Mouse (Mus musculus) limb, embryonic 10.5 days (tissue): ENCODE results near the gene Ddx39b. TPM values are rescaled to one million over a fixed set of nuclear protein-coding genes. Genes with fewer than 3 reads are reported as not detected.
"Not testable (repeated sequence)": the region's sequence is repeated elsewhere in the genome, so short reads cannot be mapped to it uniquely, and the experiment has no call there.

Source experiments
- DNase-seq: peaks from one replicate; pipeline ENCODE4 v3.0.0-alpha.2; 2017; ENCODE audit warnings: low spot score
- H3K27ac ChIP-seq: fragments of 300-500 bp; sonication (generic); 2 replicates; pipeline ENCODE4 v1.5.1; 2016; ENCODE audit warnings: mild to moderate bottlenecking
- H3K27me3 ChIP-seq: fragments of 300-500 bp; sonication (generic); 2 replicates; pipeline ENCODE4 v1.6.1; 2016; ENCODE audit warnings: low read depth, mild to moderate bottlenecking; ENCODE audit not compliant: poor library complexity, severe bottlenecking
- H3K36me3 ChIP-seq: fragments of 300-500 bp; sonication (generic); 2 replicates; pipeline ENCODE4 v1.6.1; 2016; ENCODE audit warnings: mild to moderate bottlenecking, moderate library complexity
- H3K4me1 ChIP-seq: fragments of 300-500 bp; sonication (generic); 2 replicates; pipeline ENCODE4 v1.6.1; 2016
- H3K4me3 ChIP-seq: fragments of 300-500 bp; sonication (generic); 2 replicates; pipeline ENCODE4 v1.5.1; 2016; ENCODE audit warnings: mild to moderate bottlenecking, moderate library complexity
- H3K9me3 ChIP-seq: fragments of 300-500 bp; sonication (generic); replicated peaks from 2 replicates; pipeline ENCODE4 v1.6.1; 2016; ENCODE audit warnings: mild to moderate bottlenecking
- WGBS: fragments of 180-500 bp; shearing (Covaris S2); methylation state at CpG from one replicate; pipeline ENCODE4 v1.1.7; 2016; 5-methylcytosine and 5-hydroxymethylcytosine counted together
- polyA plus RNA-seq: library from polyadenylated mRNA; unstranded; fragments of >200 nt; fragmentation: Nextera tagmentation; extraction: Ambion mirVana; gene quantifications from 2 replicates; pipeline ENCODE4 v1.2.1, GENCODE M21; 2016

The Ddx39b gene
- polyA plus RNA-seq, 1 experiment from 2014 or later, result 749 TPM

- Histone ChIP-seq H3K9me3 (no peaks in the 10 kb centered on the region), H3K4me1 (peaks cover 16% of the 10 kb centered on the region), H3K27ac (peak overlapping the region; percentile 38), H3K4me3 (peak overlapping the region; percentile 71), H3K36me3 (no peaks in the 10 kb centered on the region), H3K27me3 (peaks cover 71% of the 10 kb centered on the region)
- WGBS, result 1% methylated on average over 31 of the region's 31 CpGs
- DNase-seq, result peak; percentile 60
These were observed 22.0 kb downstream of the Ddx39b start for GRCm38 (mm10) chr17:35263523-35263883.

- 79% methylated on average over 1 of the region's 1 CpGs for WGBS
- peaks cover 15% of the 10 kb centered on the region for H3K4me1 ChIP-seq
- peaks cover 44% of the 10 kb centered on the region for H3K27me3 ChIP-seq
- H3K4me3 ChIP-seq, result no peak overlapping the region
- no peaks in the 10 kb centered on the region for H3K9me3 ChIP-seq
- no peak overlapping the region for H3K27ac ChIP-seq
- H3K36me3 ChIP-seq, result no peaks in the 10 kb centered on the region
- no peak for DNase-seq
These were observed 26.0 kb downstream of the Ddx39b start for GRCm38 (mm10) chr17:35267399-35268086.

- H3K4me3 ChIP-seq, result no peak overlapping the region
- H3K4me1 ChIP-seq, result no peaks in the 10 kb centered on the region
- H3K9me3 ChIP-seq, result no peaks in the 10 kb centered on the region
- WGBS, result 37% methylated on average over 3 of the region's 3 CpGs
- no peaks in the 10 kb centered on the region for H3K36me3 ChIP-seq
- H3K27me3 ChIP-seq, result peaks cover 22% of the 10 kb centered on the region
- no peak overlapping the region for H3K27ac ChIP-seq
- peak; percentile 81 for DNase-seq
These were observed 28.3 kb downstream of the Ddx39b start for GRCm38 (mm10) chr17:35269653-35270347.

- DNase-seq, result no peak
- H3K27ac ChIP-seq, result no peak overlapping the region
- no peak overlapping the region for H3K4me3 ChIP-seq
- no peaks in the 10 kb centered on the region for H3K36me3 ChIP-seq
- H3K27me3 ChIP-seq, result peaks cover 25% of the 10 kb centered on the region
- 71% methylated on average over 3 of the region's 3 CpGs for WGBS
- H3K4me1 ChIP-seq, result 0 out of 2 replicates have a peak, but pooled peaks cover 3% of the 10 kb centered on the region
- no peaks in the 10 kb centered on the region for H3K9me3 ChIP-seq
These were observed 30.7 kb downstream of the Ddx39b start for GRCm38 (mm10) chr17:35272249-35272648.

- H3K4me3 ChIP-seq, result no peak overlapping the region
- DNase-seq, result peak; percentile 85
- 4% methylated on average over 11 of the region's 11 CpGs for WGBS
- H3K36me3 ChIP-seq, result no peaks in the 10 kb centered on the region
- peaks cover 28% of the 10 kb centered on the region for H3K27me3 ChIP-seq
- no peak overlapping the region for H3K27ac ChIP-seq
- 0 out of 2 replicates have a peak, but pooled peaks cover 3% of the 10 kb centered on the region for H3K4me1 ChIP-seq
- no peaks in the 10 kb centered on the region for H3K9me3 ChIP-seq
These were observed 33.2 kb downstream of the Ddx39b start for GRCm38 (mm10) chr17:35274770-35275169.

- Histone ChIP-seq H3K36me3 (no peaks in the 10 kb centered on the region), H3K4me3 (no peak overlapping the region), H3K27ac (no peak overlapping the region), H3K27me3 (peaks cover 28% of the 10 kb centered on the region), H3K9me3 (no peaks in the 10 kb centered on the region), H3K4me1 (0 out of 2 replicates have a peak, but pooled peaks cover 3% of the 10 kb centered on the region)
- 17% methylated on average over 13 of the region's 13 CpGs for WGBS
- peak; percentile 33 for DNase-seq
These were observed 34.8 kb downstream of the Ddx39b start for GRCm38 (mm10) chr17:35276304-35276864.

- Histone ChIP-seq H3K9me3 (no peaks in the 10 kb centered on the region), H3K4me1 (0 out of 2 replicates have a peak, but pooled peaks cover 3% of the 10 kb centered on the region), H3K4me3 (no peak overlapping the region), H3K36me3 (no peaks in the 10 kb centered on the region), H3K27me3 (peaks cover 28% of the 10 kb centered on the region), H3K27ac (no peak overlapping the region)
- 92% methylated on average over 8 of the region's 8 CpGs for WGBS
- DNase-seq, result no peak
These were observed 36.5 kb downstream of the Ddx39b start for GRCm38 (mm10) chr17:35278049-35278448.

GRCm38 (mm10) chr17:35278957-35279688 is 37.6 kb downstream of the Ddx39b start:
- 90% methylated on average over 13 of the region's 13 CpGs for WGBS
- H3K4me1 ChIP-seq, result 0 out of 2 replicates have a peak, but pooled peaks cover 3% of the 10 kb centered on the region
- H3K4me3 ChIP-seq, result no peak overlapping the region
- H3K27ac ChIP-seq, result no peak overlapping the region
- no peak for DNase-seq
- H3K9me3 ChIP-seq, result no peaks in the 10 kb centered on the region
- H3K36me3 ChIP-seq, result no peaks in the 10 kb centered on the region
- H3K27me3 ChIP-seq, result peaks cover 28% of the 10 kb centered on the region

GRCm38 (mm10) chr17:35280276-35280675 is 38.7 kb downstream of the Ddx39b start:
- Histone ChIP-seq H3K4me1 (0 out of 2 replicates have a peak, but pooled peaks cover 3% of the 10 kb centered on the region), H3K27me3 (peaks cover 22% of the 10 kb centered on the region), H3K9me3 (no peaks in the 10 kb centered on the region), H3K36me3 (no peaks in the 10 kb centered on the region), H3K27ac (no peak overlapping the region), H3K4me3 (no peak overlapping the region)
- WGBS, result 75% methylated on average over 3 of the region's 3 CpGs
- no peak for DNase-seq

GRCm38 (mm10) chr17:35285431-35285830 is 43.9 kb downstream of the Ddx39b start:
- Histone ChIP-seq H3K27me3 (no peaks in the 10 kb centered on the region), H3K36me3 (no peaks in the 10 kb centered on the region), H3K4me1 (no peaks in the 10 kb centered on the region), H3K9me3 (no peaks in the 10 kb centered on the region), H3K27ac (no peak overlapping the region), H3K4me3 (no peak overlapping the region)
- no peak for DNase-seq

GRCm38 (mm10) chr17:35295796-35296195 is 54.2 kb downstream of the Ddx39b start:
- peak; percentile 69 for DNase-seq
- WGBS, result 2% methylated on average over 5 of the region's 5 CpGs
- H3K9me3 ChIP-seq, H3K27me3 ChIP-seq, H3K36me3 ChIP-seq, H3K4me3 ChIP-seq, H3K27ac ChIP-seq, H3K4me1 ChIP-seq: not testable (repeated sequence)

- H3K9me3 ChIP-seq, H3K36me3 ChIP-seq, H3K4me3 ChIP-seq, H3K27me3 ChIP-seq, DNase-seq, H3K27ac ChIP-seq, H3K4me1 ChIP-seq: not testable (repeated sequence)
- WGBS, result 88% methylated on average over 7 of the region's 7 CpGs
These were observed 58.9 kb downstream of the Ddx39b start for GRCm38 (mm10) chr17:35300261-35300945.
